In the genomic region with DNA sequence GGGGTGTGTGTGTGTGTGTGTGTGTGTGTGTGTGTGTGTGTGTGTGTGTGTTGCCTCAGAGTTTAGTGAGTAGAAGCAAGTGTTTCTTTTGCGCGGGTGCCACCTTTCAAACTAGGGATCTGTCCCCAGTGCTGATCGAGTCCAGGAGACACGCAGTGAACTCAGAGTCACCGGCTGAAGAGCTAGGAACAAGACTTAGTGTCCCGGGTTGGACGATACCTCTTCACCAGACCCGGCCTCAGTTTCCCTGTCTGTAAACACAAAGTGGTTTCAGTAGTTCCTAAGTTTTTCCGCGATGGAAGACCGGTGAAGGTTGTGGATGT, we compare ENCODE assay signal across 12 mouse cellular contexts. TPM values are rescaled to one million over a fixed set of nuclear protein-coding genes. Genes with fewer than 3 reads are reported as not detected.
DNase-seq lines count a peak whose midpoint lies in the region; ATAC-seq and TF ChIP-seq lines count a peak whose summit lies in the region.
"Had no signal": no experiment of that assay in that cellular context is flagged by ENCODE, and none has a peak within 500 bp of the region (broad histone marks: within the 10 kb centered on the region; RNA-seq: fewer than 3 reads in every experiment).

No protein-coding gene starts in this region.

- H3K4me2 ChIP-seq in neural tube, embryonic 11.5 days (ENCODE audit: low read depth) = peak overlapping the region; percentile 33
- H3K4me2 ChIP-seq in forebrain, embryonic 13.5 days = peak overlapping the region; percentile 64
- H3K4me2 ChIP-seq in midbrain, embryonic 11.5 days = peak overlapping the region; percentile 64

- no peak for TF ChIP-seq CTCF in lung, adult 2 months (IDR thresholded peaks at IDR 0.05; ENCODE audit: insufficient read depth, low read length)

- peak overlapping the region; percentile 31 for H3K4me3 ChIP-seq in neural tube, embryonic 11.5 days (ENCODE audit: low read depth, low read length)
- peak overlapping the region; percentile 32 for H3K4me3 ChIP-seq in forebrain, embryonic 13.5 days
- peak overlapping the region; percentile 35 for H3K4me3 ChIP-seq in midbrain, embryonic 11.5 days (ENCODE audit: low read depth, low read length)
- H3K4me3 ChIP-seq in lung, adult 2 months (replicated peaks; ENCODE audit: extremely low read depth, low read depth, low read length) = no peak overlapping the region
- H3K4me3 ChIP-seq: limb, embryonic 12.5 days had no signal

- TF ChIP-seq POLR2A in lung, adult 2 months (IDR thresholded peaks at IDR 0.05; ENCODE audit: borderline replicate concordance, extremely low read depth, low read depth, low read length) = no peak

- DNase-seq in neural tube, embryonic 11.5 days (ENCODE audit: low spot score) = no peak
- no peak for DNase-seq in neural tube, embryonic 10.5 days (ENCODE audit: extremely low spot score, low spot score)
- no peak for DNase-seq in midbrain, embryonic 11.5 days (ENCODE audit: low spot score, missing footprints)
- DNase-seq in urinary bladder, adult 18-20 months (ENCODE audit: low spot score in 2 of 2) = no peak
- DNase-seq in B cell, adult 2 months = no peak
- DNase-seq in lung, adult 2 months = no peak
- DNase-seq in lung, postnatal 14 days = no peak
- DNase-seq: cerebellum, adult 9-10 months; gastrocnemius, postnatal 36 days; kidney, adult 2 months had no signal

- ATAC-seq in neural tube, embryonic 11.5 days (ENCODE audit: insufficient read depth, low FRiP score, low TSS enrichment) = no peak
- ATAC-seq in forebrain, embryonic 13.5 days = no peak
- no peak for ATAC-seq in midbrain, embryonic 11.5 days (ENCODE audit: low FRiP score)

- peaks cover 25% of the 10 kb centered on the region for H3K4me1 ChIP-seq in neural tube, embryonic 11.5 days (ENCODE audit: control insufficient read depth, insufficient read depth, low read length)
- H3K4me1 ChIP-seq in forebrain, embryonic 13.5 days = peaks cover 61% of the 10 kb centered on the region
- peaks cover 34% of the 10 kb centered on the region for H3K4me1 ChIP-seq in midbrain, embryonic 11.5 days (ENCODE audit: control insufficient read depth, insufficient read depth, low read length)
- H3K4me1 ChIP-seq in lung, adult 2 months (ENCODE audit: control insufficient read depth, insufficient read depth, low read length) = peaks cover 3% of the 10 kb centered on the region; the same call in 1 of the 2 replicates

- H3K9ac ChIP-seq in neural tube, embryonic 11.5 days (ENCODE audit: low read length) = peak overlapping the region; percentile 42
- H3K9ac ChIP-seq in forebrain, embryonic 13.5 days = no peak overlapping the region
- no peak overlapping the region; the same call in 1 of the 2 replicates for H3K9ac ChIP-seq in midbrain, embryonic 11.5 days (ENCODE audit: low read length)
- H3K9ac ChIP-seq: limb, embryonic 12.5 days had no signal

- H3K27me3 ChIP-seq in neural tube, embryonic 11.5 days (ENCODE audit: control insufficient read depth, insufficient read depth, low read length) = peaks cover 96% of the 10 kb centered on the region
- H3K27me3 ChIP-seq in forebrain, embryonic 13.5 days = peaks cover 99% of the 10 kb centered on the region
- peaks cover 99% of the 10 kb centered on the region for H3K27me3 ChIP-seq in midbrain, embryonic 11.5 days (ENCODE audit: control insufficient read depth, insufficient read depth, low read length)

- H3K36me3 ChIP-seq in neural tube, embryonic 11.5 days (ENCODE audit: control insufficient read depth, insufficient read depth, low read length) = no peaks in the 10 kb centered on the region
- H3K36me3 ChIP-seq in forebrain, embryonic 13.5 days (ENCODE audit: poor library complexity, severe bottlenecking) = no peaks in the 10 kb centered on the region
- no peaks in the 10 kb centered on the region for H3K36me3 ChIP-seq in midbrain, embryonic 11.5 days (ENCODE audit: control insufficient read depth, insufficient read depth, low read length)
- H3K36me3 ChIP-seq: limb, embryonic 12.5 days had no signal

- H3K9me3 ChIP-seq in neural tube, embryonic 11.5 days (ENCODE audit: control insufficient read depth, low read length) = no peaks in the 10 kb centered on the region
- H3K9me3 ChIP-seq in forebrain, embryonic 13.5 days (replicated peaks) = no peaks in the 10 kb centered on the region
- H3K9me3 ChIP-seq in midbrain, embryonic 11.5 days (ENCODE audit: control insufficient read depth, low read length) = no peaks in the 10 kb centered on the region
- H3K9me3 ChIP-seq: limb, embryonic 12.5 days had no signal

- H3K27ac ChIP-seq in neural tube, embryonic 11.5 days (ENCODE audit: low read depth, low read length) = no peak overlapping the region
- H3K27ac ChIP-seq in forebrain, embryonic 13.5 days = no peak overlapping the region
- no peak overlapping the region for H3K27ac ChIP-seq in midbrain, embryonic 11.5 days (ENCODE audit: low read depth, low read length)
- H3K27ac ChIP-seq: limb, embryonic 12.5 days had no signal

- under 1% methylated on average over 11 of the region's 11 CpGs for WGBS in neural tube, embryonic 11.5 days
- WGBS in forebrain, embryonic 13.5 days = 2% methylated on average over 11 of the region's 11 CpGs
- under 1% methylated on average over 11 of the region's 11 CpGs for WGBS in midbrain, embryonic 11.5 days
- 3% methylated on average over 11 of the region's 11 CpGs for WGBS in lung, adult 2 months

RNA-seq across cellular contexts. Expression of a gene that starts 1.6 kb away (rescaled TPM):
- 16.4 and 23.0 TPM in 2 replicates for polyA plus RNA-seq in neural tube, embryonic 11.5 days (2014; fragmentation: Nextera tagmentation; extraction: Ambion mirVana)
- 1.3 and 2.1 TPM in 2 replicates for polyA plus RNA-seq in forebrain, embryonic 13.5 days (2015; fragmentation: Nextera tagmentation; extraction: Ambion mirVana)
- 11.3 and 11.7 TPM in 2 replicates for polyA plus RNA-seq in midbrain, embryonic 11.5 days (2014; fragmentation: Nextera tagmentation; extraction: Ambion mirVana)
- not detected in 2 replicates for polyA plus RNA-seq in lung, adult 2 months (2012; rRNA removed)
- polyA plus RNA-seq: kidney, adult 2 months had no signal

RNA-seq across cellular contexts. Expression of a gene that starts 29.0 kb away (rescaled TPM):
- 54.7 and 64.5 TPM in 2 replicates for polyA plus RNA-seq in neural tube, embryonic 11.5 days (2014; fragmentation: Nextera tagmentation; extraction: Ambion mirVana)
- polyA plus RNA-seq in forebrain, embryonic 13.5 days (2015; fragmentation: Nextera tagmentation; extraction: Ambion mirVana) = 53.2 and 59.2 TPM in 2 replicates
- polyA plus RNA-seq in midbrain, embryonic 11.5 days (2014; fragmentation: Nextera tagmentation; extraction: Ambion mirVana) = 70.1 and 70.2 TPM in 2 replicates
- 7.7 and 8.8 TPM in 2 replicates for polyA plus RNA-seq in lung, adult 2 months (2012; rRNA removed)

RNA-seq across cellular contexts. Expression of a gene that starts 46.7 kb away (rescaled TPM):
- polyA plus RNA-seq in neural tube, embryonic 11.5 days (2014; fragmentation: Nextera tagmentation; extraction: Ambion mirVana) = 48.4 and 49.0 TPM in 2 replicates
- polyA plus RNA-seq in forebrain, embryonic 13.5 days (2015; fragmentation: Nextera tagmentation; extraction: Ambion mirVana) = 25.8 and 30.6 TPM in 2 replicates
- 28.4 and 33.0 TPM in 2 replicates for polyA plus RNA-seq in midbrain, embryonic 11.5 days (2014; fragmentation: Nextera tagmentation; extraction: Ambion mirVana)
- 55.0 and 61.7 TPM in 2 replicates for polyA plus RNA-seq in lung, adult 2 months (2012; rRNA removed)
